Mouse (Mus musculus): Measurements from ENCODE around the gene Mroh8. TPM values are rescaled to one million over a fixed set of nuclear protein-coding genes. Genes with fewer than 3 reads are reported as not detected.

Gene Mroh8
- total RNA-seq (2014; rRNA removed) (under 0.01 TPM in 1 of 2 replicates, not detected in the other), polyA plus RNA-seq (2012; rRNA removed) (0.02 and 0.05 TPM in 2 replicates)

DNA sequence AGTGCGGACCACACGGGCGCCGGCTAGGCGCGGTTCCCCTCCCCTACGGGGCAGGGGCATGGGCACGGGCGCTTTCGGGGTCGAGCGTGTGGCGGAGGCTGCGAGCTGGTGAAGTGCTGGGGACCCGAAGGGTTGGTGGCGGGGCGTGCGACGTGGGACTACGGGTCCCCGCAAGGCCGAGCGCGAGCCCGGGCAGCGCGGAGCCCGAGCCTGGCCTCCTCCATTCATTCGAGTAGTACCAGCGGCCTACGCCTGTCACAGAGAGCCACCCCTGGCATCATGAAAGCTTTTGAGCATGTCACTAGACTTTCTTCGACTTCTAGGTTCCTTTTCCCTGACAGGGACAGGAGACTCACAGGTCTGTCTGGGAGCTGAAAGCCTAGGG is at the start of gene Mroh8:
Gene Mroh8, minus strand, starts transcription at position 134 of the 385 bp plus-strand sequence.
- peak; percentile 55 for DNase-seq (ENCODE audit: extremely low read depth, low read depth, low spot score)
- peaks cover 8% of the 10 kb centered on the region; the same call in 1 of the 2 replicates for H3K36me3 ChIP-seq (ENCODE audit: control insufficient read depth, insufficient read depth, low read length)
- H3K27me3 ChIP-seq (ENCODE audit: control insufficient read depth, insufficient read depth, low read length) = no peaks in the 10 kb centered on the region
- peak within 1 kb of the TSS; percentile 92 for H3K4me3 ChIP-seq (ENCODE audit: insufficient read depth, low read depth, low read length)
- peak within 1 kb of the TSS; percentile 94 for H3K27ac ChIP-seq (replicated peaks; ENCODE audit: insufficient read depth, low read depth, low read length)
- no peak for TF ChIP-seq CTCF (IDR thresholded peaks at IDR 0.05; ENCODE audit: low read depth, low read length)
- no peak for TF ChIP-seq POLR2A (IDR thresholded peaks at IDR 0.05; ENCODE audit: extremely low read depth, insufficient read depth, low read length)
- H3K79me2 ChIP-seq (ENCODE audit: control insufficient read depth, insufficient read depth, low read length) = peaks cover 23% of the 10 kb centered on the region; the same call in 1 of the 2 replicates
- peaks cover 4% of the 10 kb centered on the region for H3K4me1 ChIP-seq (ENCODE audit: control insufficient read depth, insufficient read depth, low read length)
- 1% methylated on average over 32 of the region's 32 CpGs for WGBS
- peak within 1 kb of the TSS; percentile 99 for H3K9ac ChIP-seq (ENCODE audit: low read depth, low read length)

DNA sequence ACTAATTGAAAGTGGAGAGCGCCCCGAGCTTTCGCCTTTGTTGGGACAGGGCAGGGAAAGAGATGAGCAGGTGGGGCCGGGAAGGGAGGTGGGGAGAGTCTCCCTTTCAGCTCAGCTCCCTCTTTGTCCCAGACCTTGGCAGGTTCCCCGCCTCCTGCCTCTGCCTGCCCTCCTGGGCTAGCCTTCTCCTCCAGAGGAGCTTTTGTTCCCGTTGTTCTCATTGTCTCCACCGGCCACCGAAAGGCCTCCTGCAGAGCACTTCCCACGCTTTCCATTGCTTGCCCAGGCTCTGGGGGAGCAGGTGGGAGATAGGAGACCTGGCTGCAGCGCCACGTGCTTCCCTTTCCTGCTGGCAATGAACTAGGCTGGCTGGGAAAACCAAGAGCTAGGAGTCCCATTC is 49.2 kb upstream of the Mroh8 start:
- 78% methylated on average over 11 of the region's 11 CpGs for WGBS

DNA sequence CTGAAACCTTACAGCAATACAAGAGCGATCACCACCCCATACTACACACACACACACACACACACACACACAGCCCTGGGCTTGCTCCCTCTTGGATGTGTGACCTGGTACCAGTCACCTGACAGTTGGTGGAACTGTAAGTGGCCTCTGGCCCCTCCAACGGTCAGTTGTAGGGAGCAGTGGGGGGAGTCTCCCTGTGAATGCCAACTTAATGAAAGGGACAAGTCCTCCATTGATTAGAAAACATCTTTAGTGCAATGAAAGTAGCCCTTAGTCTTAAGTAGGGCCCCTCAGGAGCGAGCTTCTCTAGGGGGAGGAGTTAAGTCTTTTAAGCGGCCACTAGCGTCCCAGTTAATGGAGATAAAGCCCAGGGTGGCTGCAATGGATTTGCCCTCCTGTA is 48.8 kb upstream of the Mroh8 start:
- DNase-seq (ENCODE audit: extremely low read depth, low read depth, low spot score) = no peak
- 85% methylated on average over 5 of the region's 5 CpGs for WGBS
- Histone ChIP-seq H3K79me2 (ENCODE audit: control insufficient read depth, insufficient read depth, low read length) (no peaks in the 10 kb centered on the region), H3K36me3 (ENCODE audit: control insufficient read depth, insufficient read depth, low read length) (peaks cover 24% of the 10 kb centered on the region), H3K27ac (replicated peaks; ENCODE audit: insufficient read depth, low read depth, low read length) (no peak overlapping the region), H3K27me3 (ENCODE audit: control insufficient read depth, insufficient read depth, low read length) (no peaks in the 10 kb centered on the region), H3K4me1 (ENCODE audit: control insufficient read depth, insufficient read depth, low read length) (no peaks in the 10 kb centered on the region), H3K9ac (ENCODE audit: low read depth, low read length) (no peak overlapping the region), H3K4me3 (ENCODE audit: insufficient read depth, low read depth, low read length) (no peak overlapping the region)
- TF ChIP-seq POLR2A (IDR thresholded peaks at IDR 0.05; ENCODE audit: extremely low read depth, insufficient read depth, low read length) (no peak), CTCF (IDR thresholded peaks at IDR 0.05; ENCODE audit: low read depth, low read length) (no peak)

More for the DNA sequence above, 49.2 kb upstream of the Mroh8 start:
- no peak for DNase-seq (ENCODE audit: extremely low read depth, low read depth, low spot score)
- H3K27ac ChIP-seq (replicated peaks; ENCODE audit: insufficient read depth, low read depth, low read length) = no peak overlapping the region
- H3K36me3 ChIP-seq (ENCODE audit: control insufficient read depth, insufficient read depth, low read length) = peaks cover 24% of the 10 kb centered on the region
- H3K79me2 ChIP-seq (ENCODE audit: control insufficient read depth, insufficient read depth, low read length) = no peaks in the 10 kb centered on the region
- H3K9ac ChIP-seq (ENCODE audit: low read depth, low read length) = no peak overlapping the region
- no peaks in the 10 kb centered on the region for H3K27me3 ChIP-seq (ENCODE audit: control insufficient read depth, insufficient read depth, low read length)
- TF ChIP-seq CTCF (IDR thresholded peaks at IDR 0.05; ENCODE audit: low read depth, low read length) (no peak), POLR2A (IDR thresholded peaks at IDR 0.05; ENCODE audit: extremely low read depth, insufficient read depth, low read length) (no peak)
- no peak overlapping the region for H3K4me3 ChIP-seq (ENCODE audit: insufficient read depth, low read depth, low read length)
- no peaks in the 10 kb centered on the region for H3K4me1 ChIP-seq (ENCODE audit: control insufficient read depth, insufficient read depth, low read length)

DNA sequence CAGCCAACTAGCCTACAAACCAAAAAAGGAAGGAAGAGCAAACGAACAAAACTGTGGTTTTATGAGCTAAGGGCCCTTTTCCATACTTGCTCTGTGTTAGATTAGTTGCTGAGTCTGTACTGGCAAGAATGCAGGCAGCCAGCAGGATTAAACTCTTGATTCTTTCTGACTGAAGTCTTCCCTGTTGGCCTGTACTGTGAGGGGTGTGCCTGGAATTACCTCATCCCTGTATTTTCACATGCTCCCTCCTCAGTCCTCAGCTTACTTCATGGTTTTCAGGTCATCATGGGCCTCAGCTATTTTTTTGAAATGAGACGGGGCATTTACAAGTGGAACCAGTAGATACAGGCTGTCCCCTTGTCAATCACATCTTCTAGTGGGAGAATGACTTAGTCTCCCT is 45.9 kb upstream of the Mroh8 start:
- TF ChIP-seq POLR2A (IDR thresholded peaks at IDR 0.05; ENCODE audit: extremely low read depth, insufficient read depth, low read length) (no peak), CTCF (IDR thresholded peaks at IDR 0.05; ENCODE audit: low read depth, low read length) (no peak)
- Histone ChIP-seq H3K79me2 (ENCODE audit: control insufficient read depth, insufficient read depth, low read length) (no peaks in the 10 kb centered on the region), H3K36me3 (ENCODE audit: control insufficient read depth, insufficient read depth, low read length) (peaks cover 40% of the 10 kb centered on the region), H3K27ac (replicated peaks; ENCODE audit: insufficient read depth, low read depth, low read length) (no peak overlapping the region), H3K9ac (ENCODE audit: low read depth, low read length) (no peak overlapping the region), H3K27me3 (ENCODE audit: control insufficient read depth, insufficient read depth, low read length) (no peaks in the 10 kb centered on the region), H3K4me1 (ENCODE audit: control insufficient read depth, insufficient read depth, low read length) (no peaks in the 10 kb centered on the region), H3K4me3 (ENCODE audit: insufficient read depth, low read depth, low read length) (no peak overlapping the region)
- no peak for DNase-seq (ENCODE audit: extremely low read depth, low read depth, low spot score)
- WGBS = 92% methylated on average over 2 of the region's 2 CpGs

DNA sequence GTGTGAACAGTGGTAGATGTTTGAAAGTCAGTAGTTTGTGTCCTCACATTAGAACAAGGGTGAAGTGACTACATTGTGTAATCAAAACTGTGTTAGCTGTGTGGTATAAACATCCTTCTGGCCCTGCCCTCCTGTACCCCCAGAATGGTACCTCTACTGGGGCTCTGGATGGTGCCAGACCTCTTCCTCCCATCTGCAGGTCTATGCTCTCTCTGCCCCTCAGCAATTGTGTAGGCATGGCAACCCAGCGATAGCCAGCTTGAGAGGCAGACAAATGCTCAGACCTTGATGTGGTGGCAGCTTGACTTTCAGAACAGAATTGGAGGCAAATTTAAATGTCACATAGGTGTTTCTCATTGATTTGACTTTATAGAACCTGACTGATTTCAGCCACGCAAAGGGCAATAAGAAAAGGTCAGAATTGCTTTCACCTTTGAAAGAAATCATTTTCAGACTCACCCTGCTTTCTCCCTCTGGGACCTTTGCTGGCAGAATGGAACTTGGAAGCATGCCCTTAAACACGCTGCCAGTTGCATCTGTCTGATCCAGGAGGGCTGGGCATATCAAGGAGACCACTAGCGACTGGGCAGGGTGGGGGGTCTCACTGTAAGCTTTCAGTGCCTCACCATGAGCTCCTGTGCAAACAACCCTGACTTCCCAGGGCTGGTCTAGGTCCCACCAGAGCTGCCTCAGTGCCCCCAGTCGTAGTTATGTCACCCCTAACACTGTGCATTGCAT is 42.8 kb upstream of the Mroh8 start:
- no peak overlapping the region for H3K4me3 ChIP-seq (ENCODE audit: insufficient read depth, low read depth, low read length)
- H3K36me3 ChIP-seq (ENCODE audit: control insufficient read depth, insufficient read depth, low read length) = peaks cover 55% of the 10 kb centered on the region
- H3K79me2 ChIP-seq (ENCODE audit: control insufficient read depth, insufficient read depth, low read length) = no peaks in the 10 kb centered on the region
- WGBS = 77% methylated on average over 5 of the region's 5 CpGs
- no peak for DNase-seq (ENCODE audit: extremely low read depth, low read depth, low spot score)
- no peaks in the 10 kb centered on the region for H3K4me1 ChIP-seq (ENCODE audit: control insufficient read depth, insufficient read depth, low read length)
- no peak overlapping the region for H3K9ac ChIP-seq (ENCODE audit: low read depth, low read length)
- no peak for TF ChIP-seq POLR2A (IDR thresholded peaks at IDR 0.05; ENCODE audit: extremely low read depth, insufficient read depth, low read length)
- TF ChIP-seq CTCF (IDR thresholded peaks at IDR 0.05; ENCODE audit: low read depth, low read length) = no peak
- no peak overlapping the region for H3K27ac ChIP-seq (replicated peaks; ENCODE audit: insufficient read depth, low read depth, low read length)
- H3K27me3 ChIP-seq (ENCODE audit: control insufficient read depth, insufficient read depth, low read length) = no peaks in the 10 kb centered on the region

DNA sequence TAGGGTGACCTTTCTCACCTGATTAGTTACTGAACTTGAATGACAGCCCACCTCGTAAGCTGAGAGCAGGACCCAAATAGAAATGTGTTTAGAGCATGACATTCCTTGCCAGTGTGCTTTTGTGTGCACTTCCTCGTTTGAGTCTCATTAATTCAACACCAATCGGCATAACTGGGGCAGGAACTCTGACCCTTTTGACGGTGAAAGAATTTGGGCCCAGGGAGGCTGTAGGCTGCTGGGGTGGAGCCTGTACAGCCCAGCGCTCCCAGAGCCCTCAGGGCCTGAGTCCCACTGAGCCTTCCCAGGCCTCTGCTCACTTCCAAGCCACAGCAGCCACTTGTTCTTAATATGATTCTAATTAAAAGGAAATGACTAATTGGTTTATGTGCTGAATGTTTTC is 41.5 kb upstream of the Mroh8 start:
- Histone ChIP-seq H3K27me3 (ENCODE audit: control insufficient read depth, insufficient read depth, low read length) (no peaks in the 10 kb centered on the region), H3K79me2 (ENCODE audit: control insufficient read depth, insufficient read depth, low read length) (no peaks in the 10 kb centered on the region), H3K9ac (ENCODE audit: low read depth, low read length) (no peak overlapping the region), H3K4me3 (ENCODE audit: insufficient read depth, low read depth, low read length) (no peak overlapping the region), H3K27ac (replicated peaks; ENCODE audit: insufficient read depth, low read depth, low read length) (no peak overlapping the region), H3K36me3 (ENCODE audit: control insufficient read depth, insufficient read depth, low read length) (peaks cover 48% of the 10 kb centered on the region), H3K4me1 (ENCODE audit: control insufficient read depth, insufficient read depth, low read length) (no peaks in the 10 kb centered on the region)
- WGBS = 74% methylated on average over 5 of the region's 5 CpGs
- DNase-seq (ENCODE audit: extremely low read depth, low read depth, low spot score) = no peak
- no peak for TF ChIP-seq CTCF (IDR thresholded peaks at IDR 0.05; ENCODE audit: low read depth, low read length)

Data from liver, adult 2 months (tissue).